Mouse (Mus musculus) embryonic facial prominence, embryonic 13.5 days (tissue): ENCODE measurements around the gene Ccno. TPM values are rescaled to one million over a fixed set of nuclear protein-coding genes. Genes with fewer than 3 reads are reported as not detected.
A peak's percentile ranks its signal among the peaks of the same experiment; 100 is the strongest.

Source experiments
- ATAC-seq: fragments of 200-750 bp; cut with Nextera tagmentation; 2 replicates; pipeline ENCODE4 v1.8.0; 2017; ENCODE audit warnings: low read depth; ENCODE audit not compliant: insufficient number of reproducible peaks, insufficient read depth, low FRiP score, low TSS enrichment
- H3K27ac ChIP-seq: fragments of 300-500 bp; sonication (generic); 2 replicates; pipeline ENCODE4 v1.5.1; 2015; ENCODE audit warnings: moderate library complexity, mild to moderate bottlenecking, inconsistent platforms
- H3K27me3 ChIP-seq: fragments of 300-500 bp; sonication (generic); 2 replicates; pipeline ENCODE4 v1.6.1; 2015; ENCODE audit warnings: mild to moderate bottlenecking, inconsistent platforms
- H3K36me3 ChIP-seq: fragments of 300-500 bp; sonication (generic); 2 replicates; pipeline ENCODE4 v1.6.1; 2015; ENCODE audit warnings: mild to moderate bottlenecking, inconsistent platforms
- H3K4me1 ChIP-seq: fragments of 300-500 bp; sonication (generic); 2 replicates; pipeline ENCODE4 v1.6.1; 2015; ENCODE audit warnings: inconsistent platforms
- H3K4me2 ChIP-seq: fragments of 300-500 bp; sonication (generic); 2 replicates; pipeline ENCODE4 v1.6.1; 2015; ENCODE audit warnings: moderate library complexity, mild to moderate bottlenecking, inconsistent platforms
- H3K4me3 ChIP-seq: fragments of 300-500 bp; sonication (generic); 2 replicates; pipeline ENCODE4 v1.5.1; 2015; ENCODE audit warnings: mild to moderate bottlenecking, inconsistent platforms
- H3K9ac ChIP-seq: fragments of 300-500 bp; sonication (generic); 2 replicates; pipeline ENCODE4 v1.6.1; 2015; ENCODE audit warnings: mild to moderate bottlenecking, inconsistent platforms
- H3K9me3 ChIP-seq: fragments of 300-500 bp; sonication (generic); 2 replicates; pipeline ENCODE4 v1.6.1; 2016; ENCODE audit warnings: inconsistent platforms
- WGBS: fragments of 180-500 bp; shearing (Covaris S2); methylation state at CpG from one replicate; pipeline ENCODE4 v1.1.7; 2015; ENCODE audit warnings: mixed read lengths; 5-methylcytosine and 5-hydroxymethylcytosine counted together
- polyA plus RNA-seq: library from polyadenylated mRNA; unstranded; fragments of >200 nt; fragmentation: Nextera tagmentation; extraction: Ambion mirVana; gene quantifications from 2 replicates; pipeline ENCODE4 v1.2.1, GENCODE M21; 2015

The Ccno gene
- polyA plus RNA-seq = 0.63 and 1.1 TPM in 2 replicates

GRCm38 (mm10) chr13:112987532-112987943, at the start of gene Ccno:
Gene Ccno, plus strand, starts transcription at chr13:112987802.
- Histone ChIP-seq H3K4me1 (peaks cover 37% of the 10 kb centered on the region), H3K36me3 (no peaks in the 10 kb centered on the region), H3K27ac (no peak within 1 kb of the TSS), H3K4me2 (peak within 1 kb of the TSS; percentile 99), H3K9me3 (no peaks in the 10 kb centered on the region), H3K4me3 (peak within 1 kb of the TSS; percentile 56), H3K9ac (peak within 1 kb of the TSS; percentile 66), H3K27me3 (peaks cover 83% of the 10 kb centered on the region)
- peak; percentile 94 for ATAC-seq
- under 1% methylated on average over 37 of the region's 47 CpGs for WGBS

- Histone ChIP-seq H3K9me3 (no peaks in the 10 kb centered on the region), H3K36me3 (peaks cover 73% of the 10 kb centered on the region)
Observed at GRCm38 (mm10) chr13:112938130-112938529, 49.5 kb upstream of the Ccno start.

GRCm38 (mm10) chr13:112941879-112942330, 45.7 kb upstream of the Ccno start:
- Histone ChIP-seq H3K4me3 (no peak overlapping the region), H3K4me1 (no peaks in the 10 kb centered on the region)

More at GRCm38 (mm10) chr13:112938130-112938529, 49.5 kb upstream of the Ccno start:
- Histone ChIP-seq H3K4me2 (no peak overlapping the region), H3K27ac (no peak overlapping the region), H3K27me3 (no peaks in the 10 kb centered on the region), H3K9ac (no peak overlapping the region), H3K4me1 (no peaks in the 10 kb centered on the region), H3K4me3 (no peak overlapping the region)
- WGBS = 90% methylated on average over 8 of the region's 8 CpGs
- no peak for ATAC-seq

GRCm38 (mm10) chr13:112945312-112945711, 42.3 kb upstream of the Ccno start:
- 94% methylated on average over 9 of the region's 9 CpGs for WGBS
- peaks cover 82% of the 10 kb centered on the region for H3K36me3 ChIP-seq
- H3K4me2 ChIP-seq = no peak overlapping the region
- H3K4me3 ChIP-seq = no peak overlapping the region
- no peaks in the 10 kb centered on the region for H3K9me3 ChIP-seq
- H3K4me1 ChIP-seq = no peaks in the 10 kb centered on the region
- ATAC-seq = no peak
- no peaks in the 10 kb centered on the region for H3K27me3 ChIP-seq
- H3K9ac ChIP-seq = no peak overlapping the region
- H3K27ac ChIP-seq = no peak overlapping the region

More at GRCm38 (mm10) chr13:112941879-112942330, 45.7 kb upstream of the Ccno start:
- Histone ChIP-seq H3K27ac (no peak overlapping the region), H3K9me3 (no peaks in the 10 kb centered on the region), H3K36me3 (peaks cover 80% of the 10 kb centered on the region), H3K27me3 (no peaks in the 10 kb centered on the region), H3K4me2 (no peak overlapping the region), H3K9ac (no peak overlapping the region)
- no peak for ATAC-seq
- 80% methylated on average over 15 of the region's 15 CpGs for WGBS

GRCm38 (mm10) chr13:112945900-112946299, 41.7 kb upstream of the Ccno start:
- Histone ChIP-seq H3K27me3 (no peaks in the 10 kb centered on the region), H3K9ac (no peak overlapping the region), H3K27ac (no peak overlapping the region), H3K9me3 (no peaks in the 10 kb centered on the region), H3K4me2 (no peak overlapping the region), H3K36me3 (peaks cover 85% of the 10 kb centered on the region), H3K4me3 (no peak overlapping the region), H3K4me1 (no peaks in the 10 kb centered on the region)
- 88% methylated on average over 6 of the region's 6 CpGs for WGBS
- ATAC-seq = no peak

GRCm38 (mm10) chr13:112954067-112954466, 33.5 kb upstream of the Ccno start:
- Histone ChIP-seq H3K36me3 (peaks cover 90% of the 10 kb centered on the region), H3K4me3 (no peak overlapping the region), H3K27me3 (no peaks in the 10 kb centered on the region), H3K9me3 (no peaks in the 10 kb centered on the region), H3K4me1 (no peaks in the 10 kb centered on the region), H3K4me2 (no peak overlapping the region), H3K27ac (no peak overlapping the region), H3K9ac (no peak overlapping the region)
- 87% methylated on average over 8 of the region's 8 CpGs for WGBS
- ATAC-seq = no peak

- H3K4me3 ChIP-seq = no peak overlapping the region
- no peaks in the 10 kb centered on the region for H3K4me1 ChIP-seq
- H3K27me3 ChIP-seq = no peaks in the 10 kb centered on the region
- H3K9me3 ChIP-seq = no peaks in the 10 kb centered on the region
- H3K27ac ChIP-seq = no peak overlapping the region
- no peak overlapping the region for H3K9ac ChIP-seq
- H3K4me2 ChIP-seq = no peak overlapping the region
- WGBS = 76% methylated on average over 5 of the region's 5 CpGs
- no peak for ATAC-seq
- H3K36me3 ChIP-seq = peaks cover 79% of the 10 kb centered on the region
Observed at GRCm38 (mm10) chr13:112963081-112963480, 24.5 kb upstream of the Ccno start.

- Histone ChIP-seq H3K4me3 (no peak overlapping the region), H3K27ac (no peak overlapping the region), H3K4me2 (no peak overlapping the region), H3K36me3 (peaks cover 73% of the 10 kb centered on the region), H3K27me3 (no peaks in the 10 kb centered on the region), H3K9ac (no peak overlapping the region), H3K4me1 (no peaks in the 10 kb centered on the region), H3K9me3 (no peaks in the 10 kb centered on the region)
- 92% methylated on average over 12 of the region's 12 CpGs for WGBS
- no peak for ATAC-seq
Observed at GRCm38 (mm10) chr13:112964421-112964820, 23.2 kb upstream of the Ccno start.

- no peak for ATAC-seq
- peaks cover 54% of the 10 kb centered on the region for H3K36me3 ChIP-seq
- 93% methylated on average over 5 of the region's 5 CpGs for WGBS
Observed at GRCm38 (mm10) chr13:112967267-112967666, 20.3 kb upstream of the Ccno start.

GRCm38 (mm10) chr13:112976720-112977119, 10.9 kb upstream of the Ccno start:
- Histone ChIP-seq H3K27me3 (peaks cover 24% of the 10 kb centered on the region), H3K9ac (no peak overlapping the region), H3K4me2 (peak overlapping the region; percentile 48), H3K36me3 (no peaks in the 10 kb centered on the region), H3K9me3 (no peaks in the 10 kb centered on the region), H3K4me1 (no peaks in the 10 kb centered on the region), H3K27ac (no peak overlapping the region), H3K4me3 (peak overlapping the region; percentile 23; the same call in 1 of the 2 replicates)
- no peak for ATAC-seq
- WGBS = 41% methylated on average over 10 of the region's 10 CpGs

More at GRCm38 (mm10) chr13:112967267-112967666, 20.3 kb upstream of the Ccno start:
- Histone ChIP-seq H3K9ac (no peak overlapping the region), H3K4me3 (no peak overlapping the region), H3K27ac (no peak overlapping the region), H3K27me3 (no peaks in the 10 kb centered on the region), H3K4me1 (no peaks in the 10 kb centered on the region), H3K9me3 (no peaks in the 10 kb centered on the region), H3K4me2 (no peak overlapping the region)

- ATAC-seq = no peak
- Histone ChIP-seq H3K27ac (no peak overlapping the region), H3K9me3 (no peaks in the 10 kb centered on the region), H3K27me3 (peaks cover 74% of the 10 kb centered on the region), H3K9ac (no peak overlapping the region), H3K4me3 (peak overlapping the region; percentile 56; the same call in 1 of the 2 replicates), H3K4me2 (peak overlapping the region; percentile 99; the same call in 1 of the 2 replicates), H3K4me1 (peaks cover 37% of the 10 kb centered on the region), H3K36me3 (no peaks in the 10 kb centered on the region)
- 4% methylated on average over 18 of the region's 18 CpGs for WGBS
Observed at GRCm38 (mm10) chr13:112985605-112986450, 1.8 kb upstream of the Ccno start.

- WGBS = 0% methylated on average over 17 of the region's 17 CpGs
- Histone ChIP-seq H3K4me1 (peaks cover 37% of the 10 kb centered on the region), H3K9ac (no peak overlapping the region), H3K4me3 (peak overlapping the region; percentile 56), H3K27ac (no peak overlapping the region), H3K4me2 (peak overlapping the region; percentile 99), H3K27me3 (peaks cover 81% of the 10 kb centered on the region), H3K9me3 (no peaks in the 10 kb centered on the region), H3K36me3 (no peaks in the 10 kb centered on the region)
- ATAC-seq = no peak
Observed at GRCm38 (mm10) chr13:112986451-112986950, 1.1 kb upstream of the Ccno start.
